Mouse (Mus musculus): ENCODE measurements around the gene Ccdc15. TPM values are rescaled to one million over a fixed set of nuclear protein-coding genes. Genes with fewer than 3 reads are reported as not detected.

Gene Ccdc15
- 18.2 and 20.9 TPM in 2 replicates for total RNA-seq (2017)

DNA sequence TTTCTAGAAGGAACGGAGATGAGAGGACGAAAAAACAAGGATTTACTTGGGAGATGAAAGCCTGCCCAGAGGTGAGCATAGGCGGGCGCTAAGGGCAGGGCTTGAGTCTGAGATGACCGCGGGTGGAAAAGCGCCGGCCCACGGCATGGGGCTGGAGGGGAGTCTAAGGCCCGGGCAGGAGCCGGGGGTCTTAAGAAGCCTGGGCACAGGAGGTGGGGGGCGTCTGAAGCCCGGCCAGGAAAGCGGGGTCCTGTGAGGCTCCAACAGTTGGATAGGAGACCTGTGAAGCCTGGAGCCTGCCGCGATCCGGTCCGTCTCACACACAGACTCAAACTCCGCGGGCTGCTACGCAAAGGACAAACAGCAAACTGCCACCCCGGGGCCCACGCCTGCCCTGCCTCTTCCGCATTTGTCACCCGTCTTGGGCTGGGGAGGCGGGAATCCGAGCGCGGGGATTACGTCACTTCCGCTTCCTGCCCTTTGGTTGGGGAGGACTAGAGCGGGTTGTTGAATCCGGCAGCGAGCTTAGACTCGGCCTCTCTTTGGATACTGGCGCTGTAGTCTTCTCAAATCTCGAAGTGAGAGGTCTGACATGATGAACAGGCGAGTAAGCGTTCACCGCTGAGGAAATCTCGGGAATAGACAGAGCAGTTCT lies at the start of gene Ccdc15:
Ccdc15 (minus strand) TSS at position 445 of the 655 bp plus-strand sequence.
- ATAC-seq (replicated peaks in 1 of 2; ENCODE audit: insufficient read depth in 1 of 2, low FRiP score in 2 of 2, low TSS enrichment in 1 of 2, low read depth in 1 of 2, poor library complexity in 2 of 2, severe bottlenecking in 2 of 2): peak; percentile 97 to 98

DNA sequence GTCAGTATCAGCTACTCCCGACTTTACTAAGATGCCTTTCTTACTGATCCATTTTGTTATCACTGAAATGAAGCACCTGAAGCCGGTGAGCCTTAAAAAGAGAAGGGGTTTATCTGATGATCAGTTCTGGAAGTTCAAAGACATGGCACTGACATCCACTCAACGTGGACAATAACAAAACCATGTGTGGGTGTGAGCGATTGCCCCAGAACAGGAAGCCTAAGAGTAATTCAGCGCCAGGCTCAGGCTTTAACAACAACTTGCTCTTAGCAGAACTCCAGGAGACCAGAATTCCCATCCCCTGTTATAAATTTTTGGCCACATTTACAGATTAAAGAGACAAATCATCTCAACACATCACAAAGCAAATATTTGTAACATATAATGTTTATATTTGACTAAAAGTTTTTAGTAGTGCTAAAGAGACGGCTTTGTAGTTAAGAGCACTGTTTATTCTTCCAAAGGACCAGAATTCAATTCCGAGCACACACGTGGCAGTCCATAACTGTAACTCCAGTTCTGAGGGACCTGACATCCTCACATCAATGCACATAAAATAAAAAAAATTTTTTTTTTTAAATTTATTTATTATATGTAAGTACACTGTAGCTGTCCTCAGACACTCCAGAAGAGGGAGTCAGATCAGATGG lies 45.4 kb upstream of the Ccdc15 start:
- ATAC-seq (replicated peaks in 1 of 2; ENCODE audit: insufficient read depth in 1 of 2, low FRiP score in 2 of 2, low TSS enrichment in 1 of 2, low read depth in 1 of 2, poor library complexity in 2 of 2, severe bottlenecking in 2 of 2): no peak

DNA sequence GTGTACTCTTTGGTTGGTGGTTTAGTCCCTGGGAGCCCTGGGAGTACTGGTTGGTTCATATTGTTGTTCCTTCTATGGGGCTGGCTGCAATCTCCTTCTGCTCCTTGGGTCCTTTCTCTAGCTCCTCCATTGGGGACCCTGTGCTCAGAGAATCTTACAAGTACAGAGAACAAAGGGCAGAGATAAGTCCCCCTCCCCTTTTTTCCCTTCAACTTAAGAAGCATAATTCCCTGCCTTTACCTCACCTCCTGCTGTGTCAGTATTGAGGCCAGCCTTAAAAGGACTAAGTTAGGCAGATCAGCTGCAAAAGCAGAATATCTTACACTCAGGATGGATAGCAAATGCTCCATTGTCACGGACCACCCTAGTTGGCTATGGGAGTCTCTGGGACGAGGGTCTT lies 43.8 kb upstream of the Ccdc15 start:
- ATAC-seq (replicated peaks in 1 of 2; ENCODE audit: insufficient read depth in 1 of 2, low FRiP score in 2 of 2, low TSS enrichment in 1 of 2, low read depth in 1 of 2, poor library complexity in 2 of 2, severe bottlenecking in 2 of 2): no peak

DNA sequence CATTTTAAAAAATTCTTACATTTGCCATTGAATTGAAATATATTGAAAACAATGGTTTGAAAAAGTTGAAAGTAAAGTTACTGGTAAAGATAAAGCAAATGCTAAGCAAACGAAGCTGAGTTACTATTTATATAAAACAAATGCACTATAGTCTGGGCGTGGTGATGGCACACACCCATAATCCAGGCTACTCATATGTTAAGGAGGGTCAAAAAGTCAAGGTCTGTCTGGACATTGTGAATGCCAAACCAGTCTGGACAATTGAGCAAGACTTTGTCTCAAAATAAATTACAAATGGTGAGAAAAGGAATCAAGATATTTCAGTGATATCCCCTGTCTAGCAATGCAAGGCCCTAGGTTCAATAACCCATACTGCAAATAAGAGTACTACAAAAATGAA lies 42.7 kb upstream of the Ccdc15 start:
- no peak for ATAC-seq (replicated peaks in 1 of 2; ENCODE audit: insufficient read depth in 1 of 2, low FRiP score in 2 of 2, low TSS enrichment in 1 of 2, low read depth in 1 of 2, poor library complexity in 2 of 2, severe bottlenecking in 2 of 2)

DNA sequence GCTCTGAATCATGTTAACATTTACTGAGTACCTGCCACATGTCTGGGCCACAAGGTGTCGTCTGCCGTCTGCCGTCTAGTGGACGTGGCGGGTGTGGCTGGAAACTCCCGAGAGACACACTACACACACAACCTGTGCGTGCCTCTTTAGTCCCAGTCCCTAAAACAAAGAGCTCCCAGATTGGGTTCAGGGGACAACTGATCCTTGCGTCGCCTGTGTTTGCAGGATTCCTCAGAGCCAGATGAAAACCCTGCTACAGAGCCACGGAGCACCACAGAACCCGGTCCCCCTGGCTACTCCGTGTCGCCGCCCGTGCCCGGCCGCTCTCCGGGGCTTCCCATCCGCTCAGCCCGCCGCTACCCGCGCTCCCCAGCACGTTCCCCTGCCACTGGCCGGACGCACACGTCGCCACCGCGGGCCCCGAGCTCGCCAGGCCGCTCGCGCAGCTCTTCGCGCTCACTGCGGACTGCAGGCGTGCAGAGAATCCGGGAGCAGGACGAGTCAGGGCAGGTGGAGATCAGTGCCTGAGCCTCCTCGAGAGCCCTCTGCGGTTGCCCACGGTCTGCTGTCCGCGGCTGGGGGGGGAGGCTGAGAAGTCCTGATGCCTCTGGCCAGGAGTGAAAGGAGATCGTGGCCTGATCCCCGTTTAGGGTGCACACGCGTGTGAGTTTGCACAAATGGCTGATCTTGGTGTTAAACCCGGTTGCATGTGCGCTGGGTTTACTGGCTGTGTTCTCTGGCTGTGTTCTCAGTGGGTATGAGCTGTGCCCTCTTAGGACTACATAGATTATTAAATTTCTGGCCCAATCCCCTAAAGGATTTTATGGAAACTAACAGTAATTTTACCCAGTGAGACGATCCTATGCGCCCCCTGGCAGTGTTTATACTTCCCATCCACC lies 36.3 kb upstream of the Ccdc15 start:
- peak; percentile 65 to 74 for ATAC-seq (replicated peaks in 1 of 2; ENCODE audit: insufficient read depth in 1 of 2, low FRiP score in 2 of 2, low TSS enrichment in 1 of 2, low read depth in 1 of 2, poor library complexity in 2 of 2, severe bottlenecking in 2 of 2)

DNA sequence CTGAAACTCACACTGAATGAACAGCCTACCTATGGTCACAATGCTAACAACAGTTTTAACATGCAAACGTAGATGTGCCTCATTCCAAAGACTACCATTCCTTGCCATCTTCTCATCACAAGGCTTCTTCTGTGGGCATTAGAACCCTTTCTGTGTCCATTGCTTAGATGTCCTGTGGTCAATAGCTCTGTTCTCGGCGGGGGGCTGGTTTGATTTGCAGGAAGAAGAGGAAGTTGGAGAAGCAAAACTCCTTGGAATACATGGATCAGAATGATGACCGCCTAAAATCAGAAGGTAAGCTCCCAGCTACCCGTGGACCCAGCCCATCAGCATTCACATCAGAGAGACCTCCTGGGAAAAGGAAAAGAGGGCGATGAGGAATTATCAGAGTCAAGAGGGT lies 34.9 kb upstream of the Ccdc15 start:
- ATAC-seq (replicated peaks in 1 of 2; ENCODE audit: insufficient read depth in 1 of 2, low FRiP score in 2 of 2, low TSS enrichment in 1 of 2, low read depth in 1 of 2, poor library complexity in 2 of 2, severe bottlenecking in 2 of 2): no peak

DNA sequence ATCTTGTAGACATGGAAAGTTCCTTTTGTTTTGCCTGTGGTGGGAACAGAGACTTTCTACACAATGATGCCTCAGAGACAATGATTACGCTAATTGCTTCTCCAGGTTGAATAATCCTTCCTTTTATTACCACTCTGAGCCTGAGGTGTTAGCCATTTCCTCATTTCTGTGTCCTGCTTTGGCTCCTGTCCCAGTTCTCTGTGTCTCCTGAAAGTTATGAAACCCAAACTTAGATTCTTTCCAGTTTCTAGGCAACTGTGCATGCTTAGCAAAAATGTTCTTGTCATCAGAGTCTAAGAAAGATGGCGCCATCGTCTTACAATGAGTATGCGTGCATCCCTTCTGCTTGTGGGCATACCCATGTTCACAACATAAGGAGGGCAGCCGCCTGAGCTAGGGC lies 27.5 kb upstream of the Ccdc15 start:
- ATAC-seq (replicated peaks in 1 of 2; ENCODE audit: insufficient read depth in 1 of 2, low FRiP score in 2 of 2, low TSS enrichment in 1 of 2, low read depth in 1 of 2, poor library complexity in 2 of 2, severe bottlenecking in 2 of 2): peak in 1 of 2 experiments; percentile 37; a peak in 1 of 4 replicates

DNA sequence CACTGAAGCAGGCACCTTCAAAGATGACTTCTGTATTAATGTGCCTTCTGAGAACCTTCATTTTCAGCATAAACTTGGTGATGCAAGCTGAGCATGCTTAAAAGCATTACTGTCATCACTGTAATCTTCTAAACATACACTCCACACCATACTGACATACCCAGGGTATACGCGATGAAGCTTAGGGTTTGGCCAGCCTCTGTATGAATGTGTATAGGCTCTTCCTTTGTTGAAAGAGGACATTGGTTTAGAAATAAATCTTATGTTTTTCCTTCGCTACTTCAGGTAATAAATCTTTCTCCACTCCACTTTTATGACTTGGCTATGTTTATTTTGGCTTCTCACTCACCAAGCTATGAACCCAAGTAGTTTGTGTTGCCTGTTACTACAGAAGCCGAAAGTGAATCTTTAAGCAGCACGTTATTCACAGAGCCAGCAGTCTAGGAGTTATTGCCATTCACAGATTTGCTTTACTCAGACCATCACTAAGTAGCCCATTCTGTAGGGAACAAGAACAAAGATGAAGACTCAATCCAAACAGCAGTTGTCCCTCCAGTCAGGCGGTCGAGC lies 23.1 kb upstream of the Ccdc15 start:
- ATAC-seq (replicated peaks in 1 of 2; ENCODE audit: insufficient read depth in 1 of 2, low FRiP score in 2 of 2, low TSS enrichment in 1 of 2, low read depth in 1 of 2, poor library complexity in 2 of 2, severe bottlenecking in 2 of 2): no peak

DNA sequence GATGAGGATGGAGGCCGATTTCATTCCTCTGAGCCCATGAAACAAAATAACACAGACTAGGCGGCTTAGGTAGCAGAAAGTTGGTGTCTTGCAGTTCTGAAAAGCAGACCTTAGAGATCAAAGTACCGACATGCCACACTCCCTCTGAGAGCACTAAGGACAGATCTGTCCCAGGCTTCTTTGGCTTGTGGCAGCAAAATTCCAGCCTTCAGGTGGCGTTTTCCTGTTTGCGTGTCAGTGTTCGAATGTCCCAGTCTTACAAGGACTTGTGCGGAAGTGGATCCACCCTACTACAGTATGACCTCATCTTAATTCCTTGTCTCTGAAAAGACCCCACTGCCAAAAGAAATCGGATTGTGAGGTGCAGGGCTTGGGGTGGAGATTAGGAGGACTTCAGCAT lies 20.6 kb upstream of the Ccdc15 start:
- no peak for ATAC-seq (replicated peaks in 1 of 2; ENCODE audit: insufficient read depth in 1 of 2, low FRiP score in 2 of 2, low TSS enrichment in 1 of 2, low read depth in 1 of 2, poor library complexity in 2 of 2, severe bottlenecking in 2 of 2)

DNA sequence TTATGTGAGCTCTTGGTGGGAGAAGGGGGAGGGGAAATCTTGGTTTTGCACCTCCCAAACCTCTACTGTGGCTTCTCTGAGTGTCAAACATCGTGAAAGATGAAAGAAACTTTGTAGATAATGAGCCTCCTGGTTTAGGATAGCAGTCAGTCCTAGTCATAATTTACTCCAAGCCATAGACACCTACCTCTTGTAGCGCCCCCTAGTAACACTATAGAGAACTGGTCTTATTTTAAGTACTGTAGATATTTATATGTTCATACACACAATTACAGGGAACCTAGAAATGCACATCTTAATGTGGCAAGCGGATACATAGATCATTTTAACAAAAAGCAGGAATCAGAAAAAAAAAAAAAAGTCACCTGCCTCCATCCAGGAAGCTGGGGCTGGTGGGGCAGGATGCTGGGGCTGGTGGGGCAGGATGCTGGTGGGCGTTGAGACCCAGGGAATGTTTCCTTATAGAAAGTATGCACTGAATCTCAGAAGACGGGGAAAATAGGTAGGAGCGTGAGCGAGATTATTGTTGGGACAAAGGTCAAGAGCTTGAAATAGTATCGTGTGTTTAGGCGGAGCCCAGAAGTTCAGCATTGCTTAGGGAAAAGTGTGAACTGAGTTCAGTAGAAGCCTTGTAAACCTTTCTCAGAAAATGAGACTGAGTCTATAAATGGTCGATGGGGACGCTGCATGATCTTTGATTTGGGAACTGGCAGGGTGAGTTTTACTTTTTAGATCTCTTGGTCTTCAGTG lies 20.0 kb upstream of the Ccdc15 start:
- ATAC-seq (replicated peaks in 1 of 2; ENCODE audit: insufficient read depth in 1 of 2, low FRiP score in 2 of 2, low TSS enrichment in 1 of 2, low read depth in 1 of 2, poor library complexity in 2 of 2, severe bottlenecking in 2 of 2): no peak

DNA sequence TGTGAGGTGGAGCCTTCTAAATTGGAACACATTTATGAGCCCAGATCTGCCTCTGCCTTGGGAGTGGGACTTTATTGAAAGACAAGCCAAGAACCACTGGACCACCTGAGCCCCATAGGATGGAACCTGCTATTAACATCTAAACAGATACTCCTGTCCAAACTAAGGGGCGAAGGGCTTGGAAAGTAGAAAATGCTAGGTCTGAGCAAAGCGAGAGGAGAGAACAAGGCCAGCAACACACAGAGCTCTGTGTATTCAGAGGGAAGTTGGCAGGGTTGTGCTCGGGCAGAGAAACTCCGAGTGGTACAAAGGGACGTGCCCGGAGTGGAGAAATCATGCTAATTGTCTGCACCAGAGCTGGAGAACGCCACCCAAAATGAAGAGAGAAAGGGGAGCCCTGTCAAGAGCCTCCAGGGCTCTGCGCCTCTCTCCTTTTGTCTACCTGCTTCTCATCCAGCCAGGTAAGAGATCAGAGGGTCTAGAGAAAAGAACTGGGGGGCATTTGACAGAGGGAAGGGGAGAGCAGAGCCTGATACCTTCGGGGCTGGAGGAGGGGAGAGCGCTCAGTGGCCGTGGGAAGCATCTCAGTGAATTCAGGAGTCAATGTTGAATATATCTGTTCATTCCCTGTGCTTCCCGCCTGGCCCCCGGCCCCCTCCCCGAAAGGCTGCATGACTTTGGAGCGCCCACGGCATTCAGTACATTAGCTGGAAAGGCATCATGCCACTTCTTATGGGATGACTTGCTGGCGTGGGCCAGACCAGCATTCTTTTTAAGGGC lies 19.3 kb upstream of the Ccdc15 start, which contains the start of gene Hepacam:
Hepacam (plus strand) TSS at position 51 of the 780 bp plus-strand sequence.
- no peak for ATAC-seq (replicated peaks in 1 of 2; ENCODE audit: insufficient read depth in 1 of 2, low FRiP score in 2 of 2, low TSS enrichment in 1 of 2, low read depth in 1 of 2, poor library complexity in 2 of 2, severe bottlenecking in 2 of 2)

DNA sequence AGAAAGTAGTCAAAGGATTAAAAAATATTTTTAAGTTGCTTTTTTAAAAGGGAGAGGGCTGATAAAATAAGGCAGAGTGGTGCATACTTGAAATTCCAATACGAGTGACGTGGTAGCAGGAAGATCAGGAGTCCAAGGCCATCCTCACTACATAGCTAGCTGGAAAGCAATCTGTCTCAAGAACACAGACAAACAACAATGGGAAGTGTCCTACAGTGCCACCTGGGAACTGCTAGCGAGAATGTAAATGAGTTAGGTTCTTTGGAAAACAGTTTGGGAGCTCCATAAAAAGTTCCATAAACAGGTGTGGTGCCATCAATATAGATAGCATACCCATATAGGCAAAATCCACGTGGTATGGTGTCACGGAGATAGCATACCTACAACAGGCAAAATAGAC lies 17.5 kb upstream of the Ccdc15 start:
- ATAC-seq (replicated peaks in 1 of 2; ENCODE audit: insufficient read depth in 1 of 2, low FRiP score in 2 of 2, low TSS enrichment in 1 of 2, low read depth in 1 of 2, poor library complexity in 2 of 2, severe bottlenecking in 2 of 2): no peak

DNA sequence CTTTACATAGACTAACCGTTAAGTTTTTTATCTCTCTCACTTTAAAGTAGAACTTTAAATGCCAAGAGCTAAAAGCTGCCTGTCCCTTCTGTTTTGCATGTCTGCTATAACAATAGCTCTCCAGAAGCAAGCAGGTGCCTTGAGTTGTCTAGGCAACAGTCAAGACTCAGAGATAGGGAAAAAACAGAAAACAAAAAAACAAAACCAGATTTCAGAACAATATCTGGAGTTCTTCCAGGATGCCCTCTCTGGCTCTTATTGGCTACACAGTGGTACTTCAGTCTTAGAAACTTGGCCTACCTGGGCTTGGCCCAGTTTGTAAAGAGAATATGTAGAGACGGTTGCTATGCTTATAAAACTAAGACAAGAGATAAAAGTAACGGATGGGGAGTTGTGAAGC lies 16.2 kb upstream of the Ccdc15 start:
- ATAC-seq (replicated peaks in 1 of 2; ENCODE audit: insufficient read depth in 1 of 2, low FRiP score in 2 of 2, low TSS enrichment in 1 of 2, low read depth in 1 of 2, poor library complexity in 2 of 2, severe bottlenecking in 2 of 2): no peak

DNA sequence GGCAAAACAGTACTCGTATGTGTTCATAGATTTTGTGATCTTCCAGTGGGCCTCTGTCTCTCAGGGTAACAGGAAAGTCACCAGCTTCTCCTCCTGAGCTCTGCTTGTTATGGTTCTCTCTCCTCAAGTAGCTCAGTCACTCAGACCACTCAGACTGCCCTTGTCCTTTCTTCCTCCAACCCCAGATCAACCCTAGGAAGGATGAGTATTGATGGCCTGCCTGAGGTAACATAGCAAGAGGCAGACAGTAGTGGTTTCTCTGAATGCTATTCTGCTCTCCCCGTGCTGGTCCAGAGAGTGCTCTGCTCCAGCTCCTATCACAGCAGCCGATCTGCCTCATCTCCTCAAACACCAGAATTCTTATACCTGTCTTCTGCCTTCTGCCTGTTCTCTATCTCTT lies 15.3 kb upstream of the Ccdc15 start:
- no peak for ATAC-seq (replicated peaks in 1 of 2; ENCODE audit: insufficient read depth in 1 of 2, low FRiP score in 2 of 2, low TSS enrichment in 1 of 2, low read depth in 1 of 2, poor library complexity in 2 of 2, severe bottlenecking in 2 of 2)

DNA sequence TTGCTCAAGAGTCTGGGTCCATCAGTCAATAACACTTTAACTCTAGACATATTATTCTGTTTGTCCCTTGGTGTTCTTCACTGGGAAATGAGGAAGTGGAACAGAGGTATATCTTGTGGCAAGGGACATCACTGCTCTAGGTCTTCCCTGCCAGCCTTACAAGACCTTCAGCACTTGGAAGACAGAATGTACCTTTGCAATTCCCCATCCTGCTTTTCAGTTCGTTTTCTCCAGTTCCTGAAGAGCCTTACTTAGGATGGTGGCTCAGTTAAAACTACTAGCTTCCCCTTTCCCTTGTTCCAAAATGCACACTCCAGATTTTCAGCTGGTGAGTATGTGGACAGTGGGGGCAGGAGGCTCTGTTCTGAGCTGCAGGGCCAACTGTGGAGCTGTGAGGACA lies 14.6 kb upstream of the Ccdc15 start:
- ATAC-seq (replicated peaks in 1 of 2; ENCODE audit: insufficient read depth in 1 of 2, low FRiP score in 2 of 2, low TSS enrichment in 1 of 2, low read depth in 1 of 2, poor library complexity in 2 of 2, severe bottlenecking in 2 of 2): no peak

DNA sequence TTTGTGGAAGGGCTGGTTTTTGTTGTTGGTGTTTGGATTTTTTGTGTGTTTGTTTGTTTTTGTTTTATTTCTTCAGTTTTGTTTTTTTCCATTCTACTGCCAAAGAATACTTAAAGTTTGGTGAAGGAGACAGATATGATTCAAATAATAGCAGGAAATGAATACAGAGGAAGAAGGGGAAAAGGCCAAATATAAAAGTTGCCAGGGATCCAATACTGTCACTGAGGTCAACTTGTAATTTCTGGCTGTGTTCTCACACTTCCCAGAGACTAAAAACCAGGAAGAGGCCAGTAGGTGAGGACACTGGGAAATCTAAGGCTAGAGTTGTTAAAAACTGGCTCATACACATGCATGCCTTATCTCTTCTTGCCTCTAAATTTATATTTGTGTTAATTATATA lies 13.9 kb upstream of the Ccdc15 start:
- no peak for ATAC-seq (replicated peaks in 1 of 2; ENCODE audit: insufficient read depth in 1 of 2, low FRiP score in 2 of 2, low TSS enrichment in 1 of 2, low read depth in 1 of 2, poor library complexity in 2 of 2, severe bottlenecking in 2 of 2)

Measured in hematopoietic stem cell, adult 5-6 weeks (primary cell).